Mouse (Mus musculus): ENCODE data around the gene Cpt1c. TPM values are rescaled to one million over a fixed set of nuclear protein-coding genes. Genes with fewer than 3 reads are reported as not detected.

Cpt1c gene
- polyA plus RNA-seq, 2 experiments, result 0.80 to 2.5 TPM

- ATAC-seq (ENCODE audit: insufficient read depth), result no peak
- 91% methylated on average over 30 of the region's 30 CpGs for WGBS (ENCODE audit: insufficient replicate concordance)
Observed at GRCm38 (mm10) chr7:45007846-45008245, 33.2 kb upstream of the Cpt1c start.

GRCm38 (mm10) chr7:45007141-45007540 is 32.5 kb upstream of the Cpt1c start:
- H3K27ac ChIP-seq, result no peak overlapping the region
- H3K9me3 ChIP-seq (ENCODE audit: control insufficient read depth, low read length), result no peaks in the 10 kb centered on the region
- WGBS (ENCODE audit: insufficient replicate concordance), result 92% methylated on average over 29 of the region's 29 CpGs
- H3K4me1 ChIP-seq (replicated peaks; ENCODE audit: control insufficient read depth in 2 of 2, insufficient read depth in 2 of 2, low read length in 1 of 2), result no peaks in the 10 kb centered on the region
- DNase-seq (ENCODE audit: low read depth in 3 of 3, low spot score in 3 of 3) (no peak), ATAC-seq (ENCODE audit: insufficient read depth) (no peak)
- no peak overlapping the region for H3K4me3 ChIP-seq (ENCODE audit: insufficient read depth in 1 of 2, low read depth in 2 of 2, low read length in 2 of 2)
- no peak overlapping the region for H3K4me2 ChIP-seq (ENCODE audit: low read depth)
- H3K9ac ChIP-seq (replicated peaks), result no peak overlapping the region
- H3K27me3 ChIP-seq (ENCODE audit: control insufficient read depth, insufficient read depth, low read length), result no peaks in the 10 kb centered on the region
- no peak for TF ChIP-seq CTCF (IDR thresholded peaks at IDR 0.05; ENCODE audit: low read depth)
- no peak for TF ChIP-seq EP300 (IDR thresholded peaks at IDR 0.05; ENCODE audit: low read depth)
- peaks cover 83% of the 10 kb centered on the region for H3K36me3 ChIP-seq (replicated peaks; ENCODE audit: control insufficient read depth, insufficient read depth, low read depth)

More at GRCm38 (mm10) chr7:45007846-45008245, 33.2 kb upstream of the Cpt1c start:
- no peak for TF ChIP-seq EP300 (IDR thresholded peaks at IDR 0.05; ENCODE audit: low read depth)
- TF ChIP-seq CTCF (IDR thresholded peaks at IDR 0.05; ENCODE audit: low read depth), result no peak
- no peak overlapping the region for H3K4me3 ChIP-seq (ENCODE audit: insufficient read depth in 1 of 2, low read depth in 2 of 2, low read length in 2 of 2)
- DNase-seq (ENCODE audit: low read depth in 3 of 3, low spot score in 3 of 3), result no peak
- H3K27me3 ChIP-seq (ENCODE audit: control insufficient read depth, insufficient read depth, low read length), result no peaks in the 10 kb centered on the region
- H3K9ac ChIP-seq (replicated peaks), result no peak overlapping the region
- no peak overlapping the region for H3K4me2 ChIP-seq (ENCODE audit: low read depth)
- no peaks in the 10 kb centered on the region for H3K9me3 ChIP-seq (ENCODE audit: control insufficient read depth, low read length)
- H3K4me1 ChIP-seq (replicated peaks; ENCODE audit: control insufficient read depth in 2 of 2, insufficient read depth in 2 of 2, low read length in 1 of 2), result peaks cover 0 to under 1% of the 10 kb centered on the region in 2 experiments; a peak in 1 of 4 replicates
- H3K36me3 ChIP-seq (replicated peaks; ENCODE audit: control insufficient read depth, insufficient read depth, low read depth), result peaks cover 83% of the 10 kb centered on the region
- H3K27ac ChIP-seq, result no peak overlapping the region

GRCm38 (mm10) chr7:45006503-45006902 is 31.9 kb upstream of the Cpt1c start:
- Histone ChIP-seq H3K27ac (no peak overlapping the region), H3K27me3 (ENCODE audit: control insufficient read depth, insufficient read depth, low read length) (no peaks in the 10 kb centered on the region), H3K4me3 (ENCODE audit: insufficient read depth in 1 of 2, low read depth in 2 of 2, low read length in 2 of 2) (no peak overlapping the region), H3K4me2 (ENCODE audit: low read depth) (no peak overlapping the region), H3K9ac (replicated peaks) (no peak overlapping the region), H3K9me3 (ENCODE audit: control insufficient read depth, low read length) (no peaks in the 10 kb centered on the region), H3K36me3 (replicated peaks; ENCODE audit: control insufficient read depth, insufficient read depth, low read depth) (peaks cover 81% of the 10 kb centered on the region), H3K4me1 (replicated peaks; ENCODE audit: control insufficient read depth in 2 of 2, insufficient read depth in 2 of 2, low read length in 1 of 2) (no peaks in the 10 kb centered on the region)
- ATAC-seq (ENCODE audit: insufficient read depth), result no peak
- no peak for DNase-seq (ENCODE audit: low read depth in 3 of 3, low spot score in 3 of 3)
- 88% methylated on average over 12 of the region's 12 CpGs for WGBS (ENCODE audit: insufficient replicate concordance)
- no peak for TF ChIP-seq EP300 (IDR thresholded peaks at IDR 0.05; ENCODE audit: low read depth)
- TF ChIP-seq CTCF (IDR thresholded peaks at IDR 0.05; ENCODE audit: low read depth), result no peak

- H3K36me3 ChIP-seq (replicated peaks; ENCODE audit: control insufficient read depth, insufficient read depth, low read depth), result peaks cover 85% of the 10 kb centered on the region
Observed at GRCm38 (mm10) chr7:45005321-45005992, 30.8 kb upstream of the Cpt1c start.

GRCm38 (mm10) chr7:45004546-45004945 is 29.9 kb upstream of the Cpt1c start:
- H3K4me3 ChIP-seq (ENCODE audit: insufficient read depth in 1 of 2, low read depth in 2 of 2, low read length in 2 of 2), result no peak overlapping the region
- peaks cover 83% of the 10 kb centered on the region for H3K36me3 ChIP-seq (replicated peaks; ENCODE audit: control insufficient read depth, insufficient read depth, low read depth)
- TF ChIP-seq EP300 (IDR thresholded peaks at IDR 0.05; ENCODE audit: low read depth) (no peak), CTCF (IDR thresholded peaks at IDR 0.05; ENCODE audit: low read depth) (no peak)
- WGBS (ENCODE audit: insufficient replicate concordance), result 62% methylated on average over 3 of the region's 3 CpGs
- H3K9ac ChIP-seq (replicated peaks), result no peak overlapping the region
- no peaks in the 10 kb centered on the region for H3K27me3 ChIP-seq (ENCODE audit: control insufficient read depth, insufficient read depth, low read length)
- no peak overlapping the region for H3K4me2 ChIP-seq (ENCODE audit: low read depth)
- DNase-seq (ENCODE audit: low read depth in 3 of 3, low spot score in 3 of 3) (no peak), ATAC-seq (ENCODE audit: insufficient read depth) (no peak)
- no peak overlapping the region for H3K27ac ChIP-seq
- no peaks in the 10 kb centered on the region for H3K9me3 ChIP-seq (ENCODE audit: control insufficient read depth, low read length)
- no peaks in the 10 kb centered on the region for H3K4me1 ChIP-seq (replicated peaks; ENCODE audit: control insufficient read depth in 2 of 2, insufficient read depth in 2 of 2, low read length in 1 of 2)

More at GRCm38 (mm10) chr7:45005321-45005992, 30.8 kb upstream of the Cpt1c start:
- no peak for TF ChIP-seq EP300 (IDR thresholded peaks at IDR 0.05; ENCODE audit: low read depth)
- TF ChIP-seq CTCF (IDR thresholded peaks at IDR 0.05; ENCODE audit: low read depth), result no peak
- 82% methylated on average over 6 of the region's 6 CpGs for WGBS (ENCODE audit: insufficient replicate concordance)
- H3K9me3 ChIP-seq (ENCODE audit: control insufficient read depth, low read length), result no peaks in the 10 kb centered on the region
- H3K27me3 ChIP-seq (ENCODE audit: control insufficient read depth, insufficient read depth, low read length), result no peaks in the 10 kb centered on the region
- H3K4me2 ChIP-seq (ENCODE audit: low read depth), result no peak overlapping the region
- no peak overlapping the region for H3K9ac ChIP-seq (replicated peaks)
- ATAC-seq (ENCODE audit: insufficient read depth) (no peak), DNase-seq (ENCODE audit: low read depth in 3 of 3, low spot score in 3 of 3) (no peak)
- no peak overlapping the region for H3K27ac ChIP-seq
- H3K4me1 ChIP-seq (replicated peaks; ENCODE audit: control insufficient read depth in 2 of 2, insufficient read depth in 2 of 2, low read length in 1 of 2), result no peaks in the 10 kb centered on the region
- H3K4me3 ChIP-seq (ENCODE audit: insufficient read depth in 1 of 2, low read depth in 2 of 2, low read length in 2 of 2), result no peak overlapping the region

Measured in liver, embryonic 14.5 days (tissue).